Mouse (Mus musculus) retina, embryonic 14.5 days (tissue): ENCODE measurements at regions not wholly inside any gene's neighbourhood (a gene's known extent, or its start where the extent isn't known, plus 50 kb on each side); places are given as distances from the start of the nearest gene placed in this dataset.
A peak's percentile ranks its signal among the peaks of the same experiment; 100 is the strongest.

Source experiments
- DNase-seq: peaks from one replicate; pipeline ENCODE4 v3.0.0-alpha.2; 2015; ENCODE audit warnings: low spot score

DNA sequence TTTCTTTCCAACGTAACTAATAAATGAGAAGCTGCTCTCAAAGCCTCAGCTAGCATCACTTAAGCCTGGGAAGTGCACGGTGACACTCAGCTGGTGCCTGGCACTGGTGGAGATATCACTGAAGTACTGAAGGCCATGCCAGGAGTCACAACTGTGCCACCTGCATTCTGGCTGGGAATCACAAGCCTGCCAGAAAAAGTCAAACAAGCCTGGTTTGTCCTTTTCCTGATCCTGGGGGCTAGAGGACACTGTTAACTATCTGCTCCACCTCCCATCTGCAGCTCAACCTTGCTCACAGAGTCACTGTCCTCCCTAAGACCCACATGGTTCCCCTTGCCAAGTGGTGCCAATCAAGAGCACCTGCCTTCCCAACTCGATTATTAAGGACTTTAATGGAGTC lies 135.2 kb upstream of the Car8 start:
- no peak for DNase-seq

GRCm38 (mm10) chr4:8372069-8372468 lies 133.2 kb upstream of the Car8 start:
- peak; percentile 54 for DNase-seq

- DNase-seq, result no peak
Observed at GRCm38 (mm10) chr4:8370786-8371185, 131.9 kb upstream of the Car8 start.

DNA sequence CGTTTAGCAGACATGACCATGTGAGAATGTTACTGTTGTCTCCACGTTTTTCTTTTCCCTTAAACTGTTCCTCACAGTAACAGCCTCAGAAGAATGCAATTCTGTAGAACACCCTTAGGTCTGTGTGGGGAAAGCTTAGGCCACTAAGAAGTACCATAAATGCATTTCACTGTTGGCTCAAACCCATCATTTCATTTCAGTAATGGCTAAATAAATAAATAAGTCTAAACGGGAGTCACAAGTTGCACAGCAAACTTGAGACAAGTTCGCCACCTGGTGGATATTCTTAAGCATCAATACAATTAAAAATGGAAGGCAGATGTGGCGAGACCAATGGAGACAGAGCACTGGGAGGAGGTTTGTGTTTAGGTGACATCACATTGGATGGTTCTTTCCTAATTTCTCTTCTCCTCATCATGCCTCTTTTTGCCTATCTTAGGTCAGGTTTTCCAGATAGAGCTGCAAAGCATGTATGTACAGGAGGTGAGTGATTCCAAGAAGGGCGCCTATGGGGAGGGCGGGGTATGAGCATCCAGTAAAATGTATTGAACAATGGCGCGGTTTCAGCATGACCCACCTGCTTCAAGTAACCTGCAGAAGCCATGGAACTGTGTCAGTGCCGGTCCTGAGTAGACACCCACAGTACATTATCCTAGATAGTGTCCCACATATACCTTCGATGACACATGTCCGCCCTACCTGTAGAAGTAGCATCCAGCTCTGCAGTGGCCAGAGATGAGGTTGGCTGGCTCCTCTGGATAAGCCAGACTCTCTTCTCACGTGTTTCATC lies 128.8 kb upstream of the Car8 start:
- DNase-seq, result peak; percentile 90

DNA sequence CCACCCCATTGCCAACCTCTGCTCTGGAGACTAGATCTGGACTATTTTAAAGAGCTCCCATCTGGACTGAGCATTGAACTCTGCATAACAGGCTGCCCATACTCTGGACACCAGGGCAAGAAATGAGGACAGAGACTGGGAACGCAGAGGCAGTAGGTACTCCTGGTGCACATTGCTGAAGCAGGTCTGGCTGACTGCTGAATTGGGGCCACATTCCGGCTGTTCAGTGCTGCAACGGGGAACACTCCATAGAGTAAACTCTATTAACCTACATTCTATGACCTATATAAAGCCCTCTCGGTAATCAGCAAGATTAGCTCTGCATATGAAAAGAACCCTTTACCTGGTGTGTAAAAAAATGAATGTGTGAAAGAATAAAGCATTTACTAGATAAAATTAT lies 128.1 kb upstream of the Car8 start:
- peak; percentile 43 for DNase-seq

GRCm38 (mm10) chr4:8362409-8362808 lies 123.6 kb upstream of the Car8 start:
- DNase-seq, result no peak

GRCm38 (mm10) chr4:8361931-8362330 lies 123.1 kb upstream of the Car8 start:
- no peak for DNase-seq

- no peak for DNase-seq
Observed at GRCm38 (mm10) chr4:8361305-8361704, 122.5 kb upstream of the Car8 start.

DNA sequence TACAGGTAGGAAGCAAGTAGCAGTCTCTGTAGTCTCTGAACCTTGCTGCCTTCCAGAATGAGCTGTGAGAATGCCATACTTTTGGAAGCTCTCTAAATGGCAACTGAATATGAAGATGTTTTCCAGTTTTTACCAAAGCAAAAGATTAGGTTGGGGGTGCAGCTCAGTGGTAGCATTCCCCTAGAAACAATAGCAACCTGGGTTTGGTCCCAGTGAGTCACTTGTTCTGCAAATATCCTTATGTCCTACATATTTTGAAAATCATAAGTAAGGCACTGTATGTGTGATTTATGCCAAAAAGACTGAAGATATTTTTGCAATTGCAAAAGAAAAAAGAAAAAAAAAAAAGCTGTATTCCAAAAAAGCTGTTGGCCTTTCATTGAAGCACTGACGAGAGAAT lies 118.6 kb upstream of the Car8 start:
- no peak for DNase-seq

- DNase-seq, result no peak
Observed at GRCm38 (mm10) chr4:8341928-8342327, 103.1 kb upstream of the Car8 start.

GRCm38 (mm10) chr4:8309241-8309987 lies 70.6 kb upstream of the Car8 start:
- no peak for DNase-seq

DNA sequence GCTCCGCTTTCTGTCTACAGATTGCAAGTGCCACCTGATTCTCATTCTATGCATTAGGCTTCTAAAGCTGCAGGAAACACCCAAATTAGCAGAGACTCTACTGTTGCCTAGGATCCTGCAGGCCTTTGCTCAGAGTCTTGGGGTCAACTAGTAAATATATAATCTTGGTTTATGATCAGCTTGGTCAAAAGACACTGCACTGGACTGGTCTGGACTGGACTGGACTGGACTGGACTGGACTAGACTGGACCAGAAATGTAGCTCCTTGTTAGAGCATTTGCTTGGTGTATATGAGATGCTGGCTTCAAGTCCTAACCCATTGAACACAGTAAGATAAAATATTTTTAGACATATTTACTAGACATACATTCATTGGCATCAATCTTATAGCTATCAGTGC lies 53.7 kb upstream of the Car8 start:
- DNase-seq, result no peak

GRCm38 (mm10) chr4:8291528-8292492 lies 53.0 kb upstream of the Car8 start:
- DNase-seq, result no peak

DNA sequence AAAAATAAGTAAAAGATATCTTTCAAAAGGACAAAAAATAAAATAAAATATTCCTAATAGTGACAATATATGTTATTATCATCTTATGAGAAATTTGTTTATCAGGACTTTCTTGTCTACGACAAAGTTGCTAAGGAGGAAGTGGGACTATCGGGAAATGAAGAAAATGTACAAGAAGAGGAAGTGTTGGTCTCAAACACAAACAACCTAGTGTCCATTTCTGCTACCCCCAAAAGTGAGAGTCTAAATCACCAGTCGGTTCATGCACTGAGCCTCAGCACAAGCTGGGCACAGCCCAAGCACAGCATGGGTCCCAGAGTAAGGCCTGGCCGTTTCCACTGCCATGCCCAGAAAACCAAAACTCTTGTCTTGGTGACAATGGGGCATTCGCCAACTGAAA lies 51.1 kb upstream of the Car8 start:
- no peak for DNase-seq
